Mouse (Mus musculus) E14TG2a.4 (cell line): ENCODE results near the gene Elovl7.

Experiments
- CTCF ChIP-seq: conservative IDR thresholded peaks from 2 replicates; pipeline ENCODE4 v1.5.1; 2014; ENCODE audit warnings: low read length
- NANOG ChIP-seq: IDR thresholded peaks from 2 replicates; pipeline ENCODE4 v1.6.1; 2014; ENCODE audit warnings: borderline replicate concordance, low read length, mixed read lengths

DNA sequence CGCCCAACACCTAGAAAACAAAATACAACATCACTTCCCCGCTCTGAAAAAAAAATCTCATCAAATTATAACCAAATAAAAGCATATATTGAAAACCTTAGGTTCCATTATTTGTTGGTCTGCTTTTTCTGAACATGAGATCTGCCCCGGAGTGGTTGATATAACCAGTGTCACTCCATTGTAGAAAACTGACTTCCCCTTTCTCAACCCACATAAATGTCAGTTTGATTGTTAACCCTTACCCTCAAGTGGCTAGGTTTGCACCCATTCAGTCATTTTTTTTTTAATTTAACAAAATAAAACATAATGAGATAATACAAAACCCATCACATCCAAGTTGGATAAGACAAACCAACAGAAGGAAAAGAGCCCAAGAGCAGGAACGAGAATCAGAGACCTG lies 76.1 kb downstream of the Elovl7 start:
- TF ChIP-seq CTCF (no peak), NANOG (no peak)
